Mouse (Mus musculus): Measurements from ENCODE around the gene Gm10160.
"Not testable (repeated sequence)": the region's sequence is repeated elsewhere in the genome, so short reads cannot be mapped to it uniquely, and the experiment has no call there.

Gm10160 gene

GRCm38 (mm10) chr7:81856221-81856620 lies 627 bp upstream of the Gm10160 start:
- DNase-seq, result no peak

- DNase-seq, result no peak
These were observed 856 bp downstream of the Gm10160 start for GRCm38 (mm10) chr7:81854568-81855307.

- no peak for DNase-seq
These were observed 3.9 kb downstream of the Gm10160 start for GRCm38 (mm10) chr7:81851706-81852105.

- DNase-seq, result no peak
These were observed 5.4 kb downstream of the Gm10160 start for GRCm38 (mm10) chr7:81850171-81850570.

- DNase-seq, result no peak
These were observed 6.0 kb downstream of the Gm10160 start for GRCm38 (mm10) chr7:81849633-81850032.

GRCm38 (mm10) chr7:81849214-81849613 lies 6.4 kb downstream of the Gm10160 start:
- no peak for DNase-seq

- DNase-seq, result peak; percentile 37 to 51
These were observed 7.8 kb downstream of the Gm10160 start for GRCm38 (mm10) chr7:81847777-81848176.

- DNase-seq, result no peak
These were observed 8.6 kb downstream of the Gm10160 start for GRCm38 (mm10) chr7:81847010-81847409.

GRCm38 (mm10) chr7:81846008-81846407 lies 9.6 kb downstream of the Gm10160 start:
- DNase-seq, result no peak

- no peak for DNase-seq
These were observed 10.3 kb downstream of the Gm10160 start for GRCm38 (mm10) chr7:81845313-81845712.

- no peak for DNase-seq
These were observed 10.8 kb downstream of the Gm10160 start for GRCm38 (mm10) chr7:81844801-81845200.

- no peak for DNase-seq
These were observed 11.7 kb downstream of the Gm10160 start for GRCm38 (mm10) chr7:81843903-81844302.

GRCm38 (mm10) chr7:81842998-81843397 lies 12.6 kb downstream of the Gm10160 start:
- DNase-seq, result no peak

- no peak for DNase-seq
These were observed 13.5 kb downstream of the Gm10160 start for GRCm38 (mm10) chr7:81842141-81842540.

GRCm38 (mm10) chr7:81841439-81841838 lies 14.2 kb downstream of the Gm10160 start:
- no peak for DNase-seq

- no peak for DNase-seq
These were observed 14.9 kb downstream of the Gm10160 start for GRCm38 (mm10) chr7:81840661-81841181.

GRCm38 (mm10) chr7:81839746-81840145 lies 15.8 kb downstream of the Gm10160 start:
- no peak for DNase-seq

- not testable (repeated sequence) for DNase-seq
These were observed 17.8 kb downstream of the Gm10160 start for GRCm38 (mm10) chr7:81837771-81838170.

GRCm38 (mm10) chr7:81835430-81835829 lies 20.2 kb downstream of the Gm10160 start:
- no peak for DNase-seq

GRCm38 (mm10) chr7:81834847-81835246 lies 20.7 kb downstream of the Gm10160 start:
- no peak for DNase-seq

GRCm38 (mm10) chr7:81829379-81829894 lies 26.2 kb downstream of the Gm10160 start, which contains the start of gene Btbd1:
TSS of gene Btbd1 (minus strand) at chr7:81829431.
- peak in 1 of 2 experiments; percentile 80 for DNase-seq

GRCm38 (mm10) chr7:81828681-81829378 lies 26.8 kb downstream of the Gm10160 start:
- DNase-seq, result peak; percentile 50 to 66

- no peak for DNase-seq
These were observed 27.6 kb downstream of the Gm10160 start for GRCm38 (mm10) chr7:81827806-81828667.

Data from cerebellum, postnatal 25 days (tissue).